Mouse (Mus musculus) T-helper 2 cell (primary cell): ENCODE data around the gene Zfp462.

ENCODE experiments used
- in situ Hi-C: fragments of 300-600 bp; cut with MboI, MseI; formaldehyde crosslinking; loops from one replicate; pipeline ENCODE4 v1.15.1; 2025; ENCODE audit warnings: high pct_unique_total_duplicates

The Zfp462 gene

DNA sequence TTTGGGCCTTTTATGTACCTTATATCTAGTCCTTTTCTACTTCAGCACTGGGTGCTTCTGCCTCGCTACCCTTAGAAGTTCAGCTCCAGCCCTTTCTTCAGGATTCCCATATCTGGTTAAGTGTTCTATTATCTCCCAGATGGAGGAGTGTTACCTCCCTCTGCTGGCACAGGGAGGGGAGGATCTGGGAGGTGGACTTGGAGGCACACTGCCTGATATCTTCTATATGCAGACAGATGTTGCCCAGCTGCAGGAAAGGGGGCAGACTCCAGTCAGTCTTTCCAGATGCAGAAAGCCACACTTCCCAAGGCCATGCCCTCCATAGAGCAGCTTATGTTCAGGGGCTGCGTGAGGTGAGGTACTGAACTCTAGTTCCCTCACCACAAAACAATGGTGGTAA lies 156.0 kb downstream of the Zfp462 start:
- in situ Hi-C loops, result no loop called here

GRCm38 (mm10) chr4:55101601-55102000 lies 156.8 kb downstream of the Zfp462 start:
- in situ Hi-C loops, result no loop called here

DNA sequence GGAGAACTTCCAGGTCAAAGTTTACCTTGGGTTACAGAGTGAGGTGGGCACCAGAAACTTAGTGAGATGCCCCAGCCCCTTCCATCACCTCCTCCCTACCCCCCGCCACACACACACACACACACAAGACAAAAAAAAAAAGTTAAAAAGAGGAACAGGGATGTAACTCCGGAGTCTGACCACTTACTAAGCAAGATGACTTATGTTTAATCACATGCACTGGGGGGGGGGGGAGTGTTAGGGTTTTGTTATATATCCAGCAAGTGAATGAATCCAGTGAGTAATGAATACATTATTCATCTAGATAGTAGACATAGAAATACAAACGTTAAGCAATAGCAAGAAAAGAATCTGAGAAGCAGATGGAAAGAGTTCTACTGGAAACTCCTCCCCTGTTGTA lies 157.5 kb downstream of the Zfp462 start:
- in situ Hi-C loops, result no loop called here

GRCm38 (mm10) chr4:55103575-55103974 lies 158.7 kb downstream of the Zfp462 start:
- in situ Hi-C loops, result no loop called here

- in situ Hi-C loops, result no loop called here
These were observed 173.1 kb downstream of the Zfp462 start for GRCm38 (mm10) chr4:55117839-55118487.

DNA sequence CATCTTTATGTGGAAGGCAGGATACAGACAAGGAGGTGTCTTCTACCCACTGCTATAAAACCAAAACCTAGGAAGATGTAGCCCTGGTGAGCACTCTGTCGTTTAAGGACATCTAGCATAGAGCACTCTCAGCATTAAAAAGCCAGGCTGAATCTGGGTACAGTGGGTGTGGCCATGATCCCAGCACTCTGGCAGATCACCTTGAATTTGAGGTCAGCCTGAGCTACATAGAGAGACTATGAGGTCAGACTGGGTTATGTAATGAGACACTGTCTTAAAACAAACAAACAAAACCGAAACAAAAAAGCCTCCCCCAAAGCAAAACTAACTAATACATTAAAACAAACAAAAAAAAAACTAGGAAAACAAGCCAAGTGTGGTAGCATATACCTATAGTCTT lies 176.3 kb downstream of the Zfp462 start:
- in situ Hi-C loops, result no loop called here

DNA sequence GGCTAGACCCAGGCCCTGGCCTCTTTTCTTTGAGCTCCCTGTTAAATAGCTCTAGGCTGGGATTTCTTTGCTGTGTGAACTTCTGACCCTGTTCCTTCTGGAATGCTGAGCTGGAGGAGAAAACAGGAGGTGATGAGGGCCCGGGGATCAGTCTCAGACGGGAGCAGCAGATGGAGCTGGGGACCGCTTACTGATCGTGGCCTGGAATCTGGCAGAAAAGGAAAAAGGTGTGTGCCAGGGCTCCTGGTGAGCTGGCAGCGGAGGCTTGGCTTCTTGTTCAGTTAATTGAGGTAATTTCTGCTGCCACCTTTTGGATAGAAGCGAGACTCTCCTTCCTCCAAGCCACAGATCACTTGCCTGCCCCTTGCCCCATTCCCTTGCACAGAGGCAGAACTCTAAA lies 177.1 kb downstream of the Zfp462 start:
- in situ Hi-C loops, result no loop called here

DNA sequence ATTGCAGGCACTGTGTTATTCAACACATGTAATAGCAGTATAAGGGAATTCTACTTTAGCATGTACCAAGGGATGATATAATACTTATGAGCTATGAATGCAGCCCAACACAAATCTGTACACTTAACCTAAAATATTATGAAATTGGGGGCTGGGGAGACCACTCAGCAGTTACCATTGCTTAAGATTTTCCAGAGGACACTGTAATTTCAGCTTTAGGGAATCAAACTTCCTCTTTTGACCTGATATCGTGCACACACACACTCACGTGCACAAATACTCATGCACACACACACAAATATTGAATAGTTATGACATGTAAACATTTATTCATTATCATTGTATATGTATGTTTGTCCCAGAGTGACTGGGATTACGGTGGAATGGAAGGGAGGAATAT lies 179.3 kb downstream of the Zfp462 start:
- in situ Hi-C loops, result no loop called here

GRCm38 (mm10) chr4:55125048-55125737 lies 180.3 kb downstream of the Zfp462 start:
- in situ Hi-C loops, result no loop called here

DNA sequence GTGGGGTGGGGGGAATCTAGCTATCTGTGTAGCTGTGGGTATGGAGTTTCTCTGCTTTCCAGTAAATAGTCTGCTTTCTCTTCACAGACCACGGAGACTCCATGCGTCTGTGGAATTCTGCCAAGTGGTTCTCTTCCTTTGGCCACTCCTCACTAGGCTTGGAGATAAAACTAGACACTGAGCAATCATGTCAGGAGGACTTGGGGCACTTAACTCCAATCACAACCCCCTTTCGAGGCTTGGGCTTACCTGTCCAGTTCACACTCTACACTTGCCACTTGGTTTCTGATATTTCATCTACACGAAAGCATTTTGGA lies 180.8 kb downstream of the Zfp462 start:
- in situ Hi-C loops, result no loop called here

GRCm38 (mm10) chr4:55127228-55127901 lies 182.5 kb downstream of the Zfp462 start:
- in situ Hi-C loops, result no loop called here

DNA sequence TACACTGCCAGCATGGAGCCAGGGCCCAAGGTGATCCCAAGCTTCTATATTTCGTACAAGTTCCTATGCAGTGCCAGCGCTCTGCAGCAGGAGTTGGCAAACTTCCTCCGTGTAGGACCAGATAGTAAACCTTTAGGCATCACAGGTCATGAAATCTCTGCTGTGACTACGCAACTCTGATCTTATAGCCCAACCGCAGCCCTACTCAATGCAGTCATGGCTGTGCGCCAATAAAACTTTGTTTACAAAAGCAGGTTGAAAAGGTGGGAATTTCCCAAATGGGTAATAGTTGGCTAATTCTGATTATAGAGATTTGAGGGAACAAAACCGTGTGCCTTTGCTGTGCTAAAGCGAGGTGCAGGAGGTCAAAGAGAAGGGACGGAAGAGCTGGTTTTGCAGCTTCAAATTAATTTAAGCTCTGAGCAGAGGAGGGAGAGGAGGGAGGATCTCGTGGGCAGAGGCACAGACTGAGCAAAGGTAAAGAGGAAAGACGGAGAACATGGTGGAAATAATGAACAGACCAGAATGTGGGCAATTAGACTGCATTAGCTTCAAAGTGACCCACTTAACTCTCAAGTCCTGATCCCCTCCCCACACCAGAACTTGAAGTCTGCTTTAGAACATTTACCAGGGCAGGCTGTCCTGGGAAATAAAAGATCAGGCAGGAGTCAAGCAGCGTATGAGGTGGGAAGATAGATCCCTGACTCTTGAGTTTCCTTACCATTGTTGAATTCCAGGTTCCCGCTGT lies 183.4 kb downstream of the Zfp462 start:
- in situ Hi-C loops, result no loop called here
